Mouse (Mus musculus): ENCODE data around the gene Atp10b. TPM values are rescaled to one million over a fixed set of nuclear protein-coding genes. Genes with fewer than 3 reads are reported as not detected.

The Atp10b gene
- total RNA-seq (2023): not detected in 4 replicates

DNA sequence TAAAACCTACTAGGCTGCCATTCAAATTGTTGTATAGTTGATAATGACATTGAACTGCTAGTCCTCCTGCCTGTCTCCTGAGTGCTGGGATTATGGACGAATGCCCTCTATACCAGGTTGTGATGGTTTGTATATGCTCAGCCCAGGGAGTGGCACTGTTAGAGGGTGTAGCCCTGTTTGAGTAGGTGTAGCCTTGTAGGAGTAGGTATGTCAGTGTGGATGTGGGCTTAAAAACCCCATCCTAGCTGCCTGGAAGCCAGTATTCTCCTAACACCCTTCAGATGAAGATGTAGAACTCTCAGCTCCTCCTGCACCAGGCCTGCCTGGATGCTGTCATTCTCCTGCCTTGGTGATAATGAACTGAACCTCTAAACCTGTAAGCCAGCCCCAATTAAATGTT lies at the start of gene Atp10b:
Gene Atp10b (plus strand): TSS at position 301 of the 400 bp plus-strand sequence.

Other genes starting within 250 kb of the Atp10b start
- gene Gm9972, start 114.1 kb upstream of the Atp10b start, total RNA-seq (2023): not detected in 4 replicates